Mouse (Mus musculus) stomach, embryonic 16.5 days (tissue): ENCODE results near the gene Pitpnc1. TPM values are rescaled to one million over a fixed set of nuclear protein-coding genes. Genes with fewer than 3 reads are reported as not detected.

Experiments used
- ATAC-seq: fragments of 200-750 bp; cut with Nextera tagmentation; 2 replicates; pipeline ENCODE4 v1.8.0; 2017; ENCODE audit warnings: moderate number of reproducible peaks, moderate TSS enrichment; ENCODE audit not compliant: insufficient read depth, low FRiP score
- H3K27ac ChIP-seq: fragments of 300-500 bp; sonication (generic); 2 replicates; pipeline ENCODE4 v1.5.1; 2014; ENCODE audit warnings: low read length
- H3K27me3 ChIP-seq: fragments of 300-500 bp; sonication (generic); 2 replicates; pipeline ENCODE4 v1.6.1; 2014; ENCODE audit warnings: low read length, control low read depth, mixed read lengths; ENCODE audit not compliant: control insufficient read depth, insufficient read depth
- H3K36me3 ChIP-seq: fragments of 300-500 bp; sonication (generic); 2 replicates; pipeline ENCODE4 v1.6.1; 2014; ENCODE audit warnings: low read length; ENCODE audit not compliant: control insufficient read depth, insufficient read depth
- H3K4me1 ChIP-seq: fragments of 300-500 bp; sonication (generic); 2 replicates; pipeline ENCODE4 v1.6.1; 2014; ENCODE audit warnings: low read length, control low read depth, mixed read lengths; ENCODE audit not compliant: control insufficient read depth, insufficient read depth
- H3K4me2 ChIP-seq: fragments of 300-500 bp; sonication (generic); 2 replicates; pipeline ENCODE4 v1.6.1; 2014; ENCODE audit warnings: low read depth, low read length, mixed read lengths
- H3K4me3 ChIP-seq: fragments of 300-500 bp; sonication (generic); replicated peaks from 2 replicates; pipeline ENCODE4 v1.5.1; 2014; ENCODE audit warnings: mild to moderate bottlenecking, low read length
- H3K9ac ChIP-seq: fragments of 300-500 bp; sonication (generic); 2 replicates; pipeline ENCODE4 v1.6.1; 2014; ENCODE audit warnings: low read length
- H3K9me3 ChIP-seq: fragments of 300-500 bp; sonication (generic); replicated peaks from 2 replicates; pipeline ENCODE4 v1.6.1; 2016; ENCODE audit warnings: low read length, control low read depth; ENCODE audit not compliant: control insufficient read depth
- WGBS: fragments of 180-500 bp; shearing (Covaris S2); extraction: QIAGEN DNeasy Blood & Tissue Kit; methylation state at CpG from one replicate; pipeline ENCODE4 v1.1.7; 2014; 5-methylcytosine and 5-hydroxymethylcytosine counted together
- polyA plus RNA-seq: library from polyadenylated mRNA; unstranded; fragments of >200 nt; fragmentation: Nextera tagmentation; extraction: Ambion mirVana; gene quantifications from 2 replicates; pipeline ENCODE4 v1.2.1, GENCODE M21; 2015

The Pitpnc1 gene
- polyA plus RNA-seq, 1 experiment from 2014 or later, result 13.9 TPM

DNA sequence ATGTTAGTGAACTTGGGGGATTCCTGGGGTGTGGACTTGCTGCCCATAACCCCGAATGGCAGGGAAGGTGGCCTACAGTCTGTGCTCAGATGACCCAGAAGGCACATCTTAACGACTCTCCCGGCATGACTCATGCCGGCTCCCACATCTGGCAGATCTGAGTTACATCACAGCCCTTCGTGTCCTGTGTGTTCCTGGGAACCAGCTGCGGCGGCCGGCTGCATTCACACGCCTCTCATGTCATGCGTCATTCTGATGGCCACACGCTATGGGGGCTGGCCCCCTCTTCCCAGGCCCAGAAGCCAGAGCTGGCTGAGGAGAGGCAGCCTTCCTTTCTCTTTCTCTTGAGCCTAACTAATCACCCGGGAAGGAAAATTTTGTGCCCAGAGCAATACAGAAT is 94.2 kb downstream of the Pitpnc1 start:
- Histone ChIP-seq H3K9ac (no peak overlapping the region), H3K9me3 (no peaks in the 10 kb centered on the region), H3K27me3 (no peaks in the 10 kb centered on the region), H3K4me3 (no peak overlapping the region), H3K27ac (peak overlapping the region; percentile 51), H3K4me2 (peak overlapping the region; percentile 26; the same call in 1 of the 2 replicates), H3K36me3 (no peaks in the 10 kb centered on the region), H3K4me1 (no peaks in the 10 kb centered on the region)
- 23% methylated on average over 12 of the region's 12 CpGs for WGBS
- peak; percentile 76; the same call in 1 of the 2 replicates for ATAC-seq

DNA sequence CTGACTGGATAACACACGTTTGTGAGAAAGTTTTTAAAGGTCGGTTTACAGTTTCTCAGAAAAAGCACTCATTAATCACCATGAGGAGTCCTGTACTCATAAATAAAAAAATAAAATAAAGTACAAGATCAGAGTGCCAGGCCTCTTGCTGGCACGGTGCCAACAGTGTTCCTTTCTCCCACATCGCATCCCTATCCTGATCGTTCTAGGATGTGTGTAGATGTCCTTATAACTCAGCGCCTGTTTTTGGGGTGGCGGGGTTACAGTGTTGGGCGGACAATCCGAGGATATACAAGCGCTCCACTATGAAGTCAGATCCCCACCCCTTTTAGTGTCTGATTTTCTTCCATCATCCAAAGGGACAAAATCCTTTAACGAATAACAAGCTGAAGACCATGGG is 94.7 kb downstream of the Pitpnc1 start:
- H3K4me3 ChIP-seq, result no peak overlapping the region
- no peaks in the 10 kb centered on the region for H3K36me3 ChIP-seq
- H3K9me3 ChIP-seq, result no peaks in the 10 kb centered on the region
- H3K4me1 ChIP-seq, result no peaks in the 10 kb centered on the region
- no peak for ATAC-seq
- H3K27me3 ChIP-seq, result no peaks in the 10 kb centered on the region
- H3K9ac ChIP-seq, result no peak overlapping the region
- 71% methylated on average over 11 of the region's 11 CpGs for WGBS
- no peak overlapping the region; the same call in 1 of the 2 replicates for H3K27ac ChIP-seq
- H3K4me2 ChIP-seq, result no peak overlapping the region

- WGBS, result 94% methylated on average over 6 of the region's 6 CpGs
- Histone ChIP-seq H3K4me3 (no peak overlapping the region), H3K4me1 (no peaks in the 10 kb centered on the region), H3K4me2 (no peak overlapping the region), H3K9ac (no peak overlapping the region), H3K9me3 (no peaks in the 10 kb centered on the region), H3K27me3 (no peaks in the 10 kb centered on the region), H3K36me3 (no peaks in the 10 kb centered on the region), H3K27ac (no peak overlapping the region)
- ATAC-seq, result no peak
Measured at GRCm38 (mm10) chr11:107373569-107373968, 96.9 kb downstream of the Pitpnc1 start.

- Histone ChIP-seq H3K9ac (no peak overlapping the region), H3K4me3 (no peak overlapping the region), H3K27ac (no peak overlapping the region), H3K4me2 (no peak overlapping the region), H3K9me3 (no peaks in the 10 kb centered on the region), H3K36me3 (no peaks in the 10 kb centered on the region), H3K4me1 (no peaks in the 10 kb centered on the region), H3K27me3 (no peaks in the 10 kb centered on the region)
- no peak for ATAC-seq
- WGBS, result 91% methylated on average over 4 of the region's 4 CpGs
Measured at GRCm38 (mm10) chr11:107373154-107373553, 97.3 kb downstream of the Pitpnc1 start.

DNA sequence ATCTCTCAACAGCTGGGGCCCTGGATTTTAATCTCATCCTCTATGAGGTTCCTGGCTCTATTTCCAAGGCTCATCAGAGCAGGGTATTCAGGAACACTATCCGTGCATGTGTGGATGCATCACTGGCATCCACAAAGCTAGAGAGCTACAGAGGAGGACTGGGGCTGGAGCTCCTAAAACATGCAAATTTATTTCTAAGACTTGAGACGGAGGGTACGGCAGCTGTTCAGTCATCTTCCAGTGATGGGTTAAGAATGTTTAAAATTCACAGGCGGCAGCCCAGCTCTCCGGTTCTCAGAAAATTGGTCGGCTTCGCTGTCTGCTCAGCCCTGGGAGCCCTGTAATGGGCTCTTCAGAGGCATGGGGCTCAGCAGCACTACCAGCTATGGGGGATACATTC is 97.8 kb downstream of the Pitpnc1 start:
- H3K27ac ChIP-seq, result no peak overlapping the region
- H3K9me3 ChIP-seq, result no peaks in the 10 kb centered on the region
- H3K4me2 ChIP-seq, result no peak overlapping the region
- H3K27me3 ChIP-seq, result no peaks in the 10 kb centered on the region
- WGBS, result 57% methylated on average over 7 of the region's 7 CpGs
- no peaks in the 10 kb centered on the region for H3K4me1 ChIP-seq
- no peak overlapping the region for H3K4me3 ChIP-seq
- H3K9ac ChIP-seq, result no peak overlapping the region
- ATAC-seq, result no peak
- H3K36me3 ChIP-seq, result no peaks in the 10 kb centered on the region

- H3K4me1 ChIP-seq, result peaks cover 9% of the 10 kb centered on the region; the same call in 1 of the 2 replicates
- no peaks in the 10 kb centered on the region for H3K27me3 ChIP-seq
- ATAC-seq, result no peak
- H3K9me3 ChIP-seq, result no peaks in the 10 kb centered on the region
- no peak overlapping the region for H3K27ac ChIP-seq
- WGBS, result 90% methylated on average over 3 of the region's 3 CpGs
- no peak overlapping the region for H3K9ac ChIP-seq
- no peak overlapping the region for H3K4me3 ChIP-seq
- H3K36me3 ChIP-seq, result no peaks in the 10 kb centered on the region
- H3K4me2 ChIP-seq, result no peak overlapping the region
Measured at GRCm38 (mm10) chr11:107370476-107370875, 100.0 kb downstream of the Pitpnc1 start.

- 92% methylated on average over 6 of the region's 6 CpGs for WGBS
- H3K27ac ChIP-seq, result no peak overlapping the region
Measured at GRCm38 (mm10) chr11:107369661-107370060, 100.8 kb downstream of the Pitpnc1 start.

GRCm38 (mm10) chr11:107365938-107366712 is 104.4 kb downstream of the Pitpnc1 start:
- Histone ChIP-seq H3K4me1 (peaks cover 9% of the 10 kb centered on the region; the same call in 1 of the 2 replicates), H3K4me2 (peak overlapping the region; percentile 16; the same call in 1 of the 2 replicates), H3K4me3 (no peak overlapping the region), H3K9me3 (no peaks in the 10 kb centered on the region), H3K9ac (no peak overlapping the region), H3K36me3 (no peaks in the 10 kb centered on the region), H3K27me3 (no peaks in the 10 kb centered on the region), H3K27ac (no peak overlapping the region)
- 52% methylated on average over 13 of the region's 13 CpGs for WGBS
- no peak for ATAC-seq

More at GRCm38 (mm10) chr11:107369661-107370060, 100.8 kb downstream of the Pitpnc1 start:
- Histone ChIP-seq H3K9ac (no peak overlapping the region), H3K9me3 (no peaks in the 10 kb centered on the region), H3K4me2 (no peak overlapping the region), H3K36me3 (no peaks in the 10 kb centered on the region), H3K4me3 (no peak overlapping the region), H3K4me1 (peaks cover 9% of the 10 kb centered on the region; the same call in 1 of the 2 replicates), H3K27me3 (no peaks in the 10 kb centered on the region)
- ATAC-seq, result no peak

- ATAC-seq, result no peak
- Histone ChIP-seq H3K36me3 (no peaks in the 10 kb centered on the region), H3K9ac (no peak overlapping the region), H3K4me2 (no peak overlapping the region), H3K27me3 (no peaks in the 10 kb centered on the region), H3K27ac (peak overlapping the region; percentile 25; the same call in 1 of the 2 replicates), H3K4me1 (peaks cover 7% of the 10 kb centered on the region), H3K9me3 (no peaks in the 10 kb centered on the region), H3K4me3 (no peak overlapping the region)
- 79% methylated on average over 5 of the region's 5 CpGs for WGBS
Measured at GRCm38 (mm10) chr11:107358695-107359094, 111.8 kb downstream of the Pitpnc1 start.
